Mouse (Mus musculus) forelimb bud, embryonic 11.5 days (tissue): ENCODE measurements around the gene Man1c1.

Experiments
- DNase-seq: peaks from one replicate; pipeline ENCODE4 v3.0.0-alpha.2; 2012; ENCODE audit warnings: low read depth, low spot score

Man1c1 gene

GRCm38 (mm10) chr4:134638111-134638550, 66.0 kb downstream of the Man1c1 start:
- no peak for DNase-seq

- no peak for DNase-seq
Observed at GRCm38 (mm10) chr4:134636406-134636805, 67.7 kb downstream of the Man1c1 start.

- no peak for DNase-seq
Observed at GRCm38 (mm10) chr4:134634001-134634400, 70.1 kb downstream of the Man1c1 start.

- no peak for DNase-seq
Observed at GRCm38 (mm10) chr4:134632131-134632711, 71.9 kb downstream of the Man1c1 start.

GRCm38 (mm10) chr4:134631471-134632130, 72.5 kb downstream of the Man1c1 start:
- no peak for DNase-seq

- DNase-seq: no peak
Observed at GRCm38 (mm10) chr4:134628575-134629384, 75.3 kb downstream of the Man1c1 start.

GRCm38 (mm10) chr4:134628058-134628457, 76.0 kb downstream of the Man1c1 start:
- DNase-seq: no peak

- DNase-seq: no peak
Observed at GRCm38 (mm10) chr4:134626883-134627282, 77.2 kb downstream of the Man1c1 start.

GRCm38 (mm10) chr4:134626350-134626749, 77.7 kb downstream of the Man1c1 start:
- DNase-seq: no peak

- peak; percentile 27 for DNase-seq
Observed at GRCm38 (mm10) chr4:134624109-134624862, 79.8 kb downstream of the Man1c1 start.

GRCm38 (mm10) chr4:134621695-134622094, 82.4 kb downstream of the Man1c1 start:
- no peak for DNase-seq

GRCm38 (mm10) chr4:134620246-134620645, 83.8 kb downstream of the Man1c1 start:
- no peak for DNase-seq

GRCm38 (mm10) chr4:134619489-134619870, 84.6 kb downstream of the Man1c1 start:
- no peak for DNase-seq

- DNase-seq: no peak
Observed at GRCm38 (mm10) chr4:134618810-134619488, 85.1 kb downstream of the Man1c1 start.

GRCm38 (mm10) chr4:134617779-134618178, 86.3 kb downstream of the Man1c1 start:
- no peak for DNase-seq

GRCm38 (mm10) chr4:134615929-134616625, 88.0 kb downstream of the Man1c1 start:
- DNase-seq: no peak

- peak; percentile 49 for DNase-seq
Observed at GRCm38 (mm10) chr4:134612070-134612667, 91.9 kb downstream of the Man1c1 start.

- DNase-seq: no peak
Observed at GRCm38 (mm10) chr4:134610616-134611015, 93.5 kb downstream of the Man1c1 start.

- DNase-seq: no peak
Observed at GRCm38 (mm10) chr4:134607679-134608078, 96.4 kb downstream of the Man1c1 start.

- no peak for DNase-seq
Observed at GRCm38 (mm10) chr4:134606054-134606453, 98.0 kb downstream of the Man1c1 start.
